Mouse (Mus musculus): ENCODE measurements at regions not wholly inside any gene's neighbourhood (a gene's known extent, or its start where the extent isn't known, plus 50 kb on each side); places are given as distances from the start of the nearest gene placed in this dataset.

DNA sequence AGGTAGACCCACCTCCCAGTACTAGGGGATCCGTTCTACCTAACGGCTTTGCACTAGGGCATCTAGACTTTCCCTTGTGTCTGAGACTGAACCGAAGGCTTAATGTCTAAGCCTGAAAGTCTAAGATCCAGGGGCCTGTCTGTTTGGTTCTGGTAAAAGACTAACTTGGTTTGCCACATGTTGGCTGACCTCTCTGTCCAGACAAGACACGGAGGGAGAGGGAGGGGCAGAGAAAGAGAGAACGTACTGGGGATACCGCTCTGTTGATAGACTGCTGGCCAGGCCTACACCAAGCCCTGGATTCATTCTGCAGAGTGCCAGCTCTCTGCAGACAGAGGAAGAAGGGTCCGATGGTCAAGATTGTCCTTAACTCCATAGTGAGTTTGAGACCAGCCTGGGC is 78.4 kb upstream of the Dio3 start:
- Histone ChIP-seq H3K4me1 (ENCODE audit: control insufficient read depth, insufficient read depth, low read length) (no peaks in the 10 kb centered on the region), H3K9me3 (replicated peaks; ENCODE audit: control insufficient read depth, low read length) (no peaks in the 10 kb centered on the region), H3K4me2 (no peak overlapping the region), H3K4me3 (ENCODE audit: low read depth, low read length) (no peak overlapping the region), H3K27me3 (ENCODE audit: control insufficient read depth, insufficient read depth, low read length) (0 out of 2 replicates have a peak, but pooled peaks cover 11% of the 10 kb centered on the region), H3K9ac (ENCODE audit: low read depth, low read length) (no peak overlapping the region), H3K27ac (ENCODE audit: low read depth, low read length) (no peak overlapping the region), H3K36me3 (ENCODE audit: control insufficient read depth, insufficient read depth, low read length) (no peaks in the 10 kb centered on the region)
- ATAC-seq (replicated peaks; ENCODE audit: insufficient number of reproducible peaks, low FRiP score, low TSS enrichment): no peak
- WGBS (ENCODE audit: insufficient replicate concordance): 79% methylated on average over 7 of the region's 7 CpGs

DNA sequence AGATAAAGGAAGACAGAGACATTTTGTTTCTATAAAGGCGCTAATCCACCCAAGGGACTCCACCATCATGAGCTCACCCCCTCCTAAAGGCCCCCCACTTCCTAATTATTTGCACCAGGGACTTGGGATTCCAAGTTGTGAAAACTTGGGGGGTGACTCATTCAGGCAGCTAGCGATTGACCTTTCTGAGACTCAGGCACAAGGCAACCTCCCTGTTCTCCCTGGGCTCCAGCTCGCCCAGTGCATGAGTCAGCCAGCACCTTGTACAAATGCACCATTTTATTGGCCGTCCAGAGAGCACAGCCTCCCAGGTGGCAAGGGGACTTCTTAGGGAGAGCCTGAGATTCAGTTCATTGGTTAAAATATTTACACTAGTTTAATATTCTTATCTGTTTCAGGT is 78.0 kb upstream of the Dio3 start:
- no peak overlapping the region for H3K4me3 ChIP-seq (ENCODE audit: low read depth, low read length)
- H3K27ac ChIP-seq (ENCODE audit: low read depth, low read length): no peak overlapping the region
- no peaks in the 10 kb centered on the region for H3K4me1 ChIP-seq (ENCODE audit: control insufficient read depth, insufficient read depth, low read length)
- no peak overlapping the region for H3K9ac ChIP-seq (ENCODE audit: low read depth, low read length)
- ATAC-seq (replicated peaks; ENCODE audit: insufficient number of reproducible peaks, low FRiP score, low TSS enrichment): no peak
- H3K36me3 ChIP-seq (ENCODE audit: control insufficient read depth, insufficient read depth, low read length): no peaks in the 10 kb centered on the region
- H3K4me2 ChIP-seq: no peak overlapping the region
- H3K9me3 ChIP-seq (replicated peaks; ENCODE audit: control insufficient read depth, low read length): no peaks in the 10 kb centered on the region
- H3K27me3 ChIP-seq (ENCODE audit: control insufficient read depth, insufficient read depth, low read length): 0 out of 2 replicates have a peak, but pooled peaks cover 11% of the 10 kb centered on the region
- 70% methylated on average over 4 of the region's 4 CpGs for WGBS (ENCODE audit: insufficient replicate concordance)

DNA sequence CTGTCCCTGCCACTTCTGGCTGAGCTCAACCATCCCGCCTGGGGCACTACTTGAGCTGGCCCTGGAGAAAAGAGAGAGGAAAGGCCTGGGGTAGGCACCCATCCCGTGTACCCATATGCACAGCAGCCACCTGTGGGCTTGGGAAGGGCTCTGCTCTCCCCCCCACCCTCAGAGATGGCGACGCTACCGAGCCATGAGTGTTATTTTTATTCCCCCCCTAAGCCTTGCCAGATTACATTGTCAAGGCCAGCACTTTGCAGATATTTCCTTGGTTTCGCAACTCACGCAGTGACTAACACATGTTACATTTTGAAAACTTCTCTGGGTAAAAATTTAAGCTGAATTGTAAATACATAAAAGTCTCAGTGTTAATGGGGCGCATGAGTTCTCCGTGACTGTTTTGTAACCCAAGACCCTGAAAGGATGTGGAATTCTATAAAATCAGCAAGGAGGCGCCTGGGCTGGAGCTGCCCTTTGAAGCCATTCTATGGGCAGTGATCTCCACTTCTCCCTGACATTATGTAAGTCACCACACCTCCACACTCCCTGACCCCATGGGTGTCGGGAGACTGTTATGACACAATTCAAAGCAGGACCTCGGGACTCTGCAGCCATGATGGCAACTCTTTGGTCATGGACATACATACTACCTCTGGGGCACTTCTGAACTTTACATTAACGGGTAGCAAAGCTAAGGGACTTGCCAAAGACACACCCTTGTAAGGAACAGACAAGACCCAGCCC is 75.4 kb upstream of the Dio3 start:
- Histone ChIP-seq H3K4me1 (ENCODE audit: control insufficient read depth, insufficient read depth, low read length) (no peaks in the 10 kb centered on the region), H3K27ac (ENCODE audit: low read depth, low read length) (no peak overlapping the region), H3K36me3 (ENCODE audit: control insufficient read depth, insufficient read depth, low read length) (no peaks in the 10 kb centered on the region), H3K4me2 (no peak overlapping the region), H3K27me3 (ENCODE audit: control insufficient read depth, insufficient read depth, low read length) (0 out of 2 replicates have a peak, but pooled peaks cover 11% of the 10 kb centered on the region), H3K9me3 (replicated peaks; ENCODE audit: control insufficient read depth, low read length) (no peaks in the 10 kb centered on the region), H3K9ac (ENCODE audit: low read depth, low read length) (no peak overlapping the region), H3K4me3 (ENCODE audit: low read depth, low read length) (no peak overlapping the region)
- 71% methylated on average over 13 of the region's 13 CpGs for WGBS (ENCODE audit: insufficient replicate concordance)
- ATAC-seq (replicated peaks; ENCODE audit: insufficient number of reproducible peaks, low FRiP score, low TSS enrichment): 0 out of 2 replicates have a peak, but pooled peaks have one; percentile 44

DNA sequence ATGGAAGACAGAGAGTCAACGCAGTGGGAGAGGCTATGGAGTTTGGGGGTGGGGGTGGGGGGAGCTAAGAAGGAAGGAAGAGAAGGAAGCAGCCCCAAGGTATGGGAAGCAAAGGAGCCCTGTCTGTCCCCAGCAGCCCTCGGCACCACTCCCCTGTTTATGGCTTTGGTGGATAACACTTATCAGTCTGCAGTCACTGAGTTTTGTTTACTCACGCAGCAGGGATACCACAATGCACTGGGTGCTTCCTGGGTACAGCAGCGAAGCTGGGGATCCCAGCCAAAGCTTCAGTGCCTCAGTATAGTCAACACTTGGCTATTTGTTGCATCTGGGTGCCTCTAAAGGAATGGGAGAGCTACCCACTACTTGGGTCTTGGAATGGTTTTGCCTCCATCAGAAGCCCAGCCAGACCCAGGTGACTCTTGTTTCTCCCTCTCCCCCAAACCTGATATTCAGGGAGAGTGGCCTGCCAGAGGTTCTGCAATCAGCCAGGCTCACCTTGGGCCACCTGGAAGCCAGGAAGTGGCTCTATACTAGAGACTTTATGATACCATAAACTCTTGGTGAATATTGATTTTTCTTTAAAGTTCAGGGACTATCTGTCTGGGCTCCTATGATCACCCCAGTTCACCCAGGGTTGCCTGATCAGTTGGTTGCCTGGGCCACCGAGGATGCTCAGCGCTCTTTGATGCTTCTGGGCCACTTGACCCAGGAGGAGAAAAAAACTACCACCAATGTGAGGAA is 74.5 kb upstream of the Dio3 start:
- no peak overlapping the region for H3K4me3 ChIP-seq (ENCODE audit: low read depth, low read length)
- ATAC-seq (replicated peaks; ENCODE audit: insufficient number of reproducible peaks, low FRiP score, low TSS enrichment): peak; percentile 87

DNA sequence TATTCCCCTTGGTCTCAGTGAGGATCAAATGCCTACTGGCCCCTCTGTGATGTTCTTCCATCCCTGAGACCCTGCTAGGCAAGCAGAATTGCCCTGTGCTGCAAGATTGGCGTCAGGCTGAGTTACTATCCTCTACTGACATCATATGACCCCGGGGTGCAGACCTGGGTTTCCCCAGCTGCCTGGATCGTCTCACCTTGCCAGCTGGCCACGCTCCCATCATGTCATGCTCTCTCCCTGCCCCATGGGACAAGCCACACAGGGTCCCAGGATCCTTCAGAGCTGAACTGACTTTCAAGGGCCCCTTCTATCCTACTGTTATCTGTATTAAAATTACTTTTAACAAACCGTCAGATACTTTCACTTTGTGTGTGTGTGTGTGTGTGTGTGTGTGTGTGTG is 72.6 kb upstream of the Dio3 start:
- no peaks in the 10 kb centered on the region for H3K36me3 ChIP-seq (ENCODE audit: control insufficient read depth, insufficient read depth, low read length)
- no peak overlapping the region for H3K4me3 ChIP-seq (ENCODE audit: low read depth, low read length)
- 49% methylated on average over 5 of the region's 5 CpGs for WGBS (ENCODE audit: insufficient replicate concordance)
- H3K9me3 ChIP-seq (replicated peaks; ENCODE audit: control insufficient read depth, low read length): no peaks in the 10 kb centered on the region
- ATAC-seq (replicated peaks; ENCODE audit: insufficient number of reproducible peaks, low FRiP score, low TSS enrichment): no peak
- peaks cover 10% of the 10 kb centered on the region; the same call in 1 of the 2 replicates for H3K27me3 ChIP-seq (ENCODE audit: control insufficient read depth, insufficient read depth, low read length)
- H3K4me2 ChIP-seq: no peak overlapping the region
- H3K4me1 ChIP-seq (ENCODE audit: control insufficient read depth, insufficient read depth, low read length): no peaks in the 10 kb centered on the region
- H3K9ac ChIP-seq (ENCODE audit: low read depth, low read length): no peak overlapping the region
- no peak overlapping the region for H3K27ac ChIP-seq (ENCODE audit: low read depth, low read length)

More for the DNA sequence above, 74.5 kb upstream of the Dio3 start:
- H3K36me3 ChIP-seq (ENCODE audit: control insufficient read depth, insufficient read depth, low read length): no peaks in the 10 kb centered on the region
- no peak overlapping the region; the same call in 1 of the 2 replicates for H3K27ac ChIP-seq (ENCODE audit: low read depth, low read length)
- H3K4me1 ChIP-seq (ENCODE audit: control insufficient read depth, insufficient read depth, low read length): no peaks in the 10 kb centered on the region
- WGBS (ENCODE audit: insufficient replicate concordance): 37% methylated on average over 6 of the region's 6 CpGs
- H3K27me3 ChIP-seq (ENCODE audit: control insufficient read depth, insufficient read depth, low read length): peaks cover 12% of the 10 kb centered on the region; the same call in 1 of the 2 replicates
- H3K4me2 ChIP-seq: no peak overlapping the region
- H3K9me3 ChIP-seq (replicated peaks; ENCODE audit: control insufficient read depth, low read length): no peaks in the 10 kb centered on the region
- no peak overlapping the region for H3K9ac ChIP-seq (ENCODE audit: low read depth, low read length)

DNA sequence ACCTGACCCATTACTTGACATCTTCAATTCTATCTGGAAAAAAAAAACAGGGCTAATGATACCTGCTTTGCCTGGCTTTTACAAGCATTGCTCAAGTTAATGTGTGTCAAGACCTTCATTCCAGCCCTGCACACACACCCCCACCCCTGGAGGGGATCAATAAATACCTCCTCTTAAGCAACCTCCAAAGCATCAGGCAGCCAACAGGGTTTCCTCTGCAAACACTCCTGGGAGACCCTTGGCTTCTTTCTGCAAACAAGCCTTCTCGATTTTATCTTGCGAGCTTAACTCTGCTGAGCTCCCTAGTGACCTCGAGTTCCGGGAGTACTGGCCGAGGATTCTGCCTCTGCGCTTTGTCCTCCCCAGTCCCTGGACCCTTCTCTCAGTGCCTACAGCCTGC is 72.1 kb upstream of the Dio3 start:
- no peak for ATAC-seq (replicated peaks; ENCODE audit: insufficient number of reproducible peaks, low FRiP score, low TSS enrichment)
- Histone ChIP-seq H3K9ac (ENCODE audit: low read depth, low read length) (no peak overlapping the region), H3K4me3 (ENCODE audit: low read depth, low read length) (no peak overlapping the region), H3K27ac (ENCODE audit: low read depth, low read length) (no peak overlapping the region), H3K27me3 (ENCODE audit: control insufficient read depth, insufficient read depth, low read length) (peaks cover 9% of the 10 kb centered on the region; the same call in 1 of the 2 replicates), H3K4me1 (ENCODE audit: control insufficient read depth, insufficient read depth, low read length) (no peaks in the 10 kb centered on the region), H3K9me3 (replicated peaks; ENCODE audit: control insufficient read depth, low read length) (no peaks in the 10 kb centered on the region), H3K4me2 (no peak overlapping the region), H3K36me3 (ENCODE audit: control insufficient read depth, insufficient read depth, low read length) (no peaks in the 10 kb centered on the region)
- 14% methylated on average over 6 of the region's 6 CpGs for WGBS (ENCODE audit: insufficient replicate concordance)

DNA sequence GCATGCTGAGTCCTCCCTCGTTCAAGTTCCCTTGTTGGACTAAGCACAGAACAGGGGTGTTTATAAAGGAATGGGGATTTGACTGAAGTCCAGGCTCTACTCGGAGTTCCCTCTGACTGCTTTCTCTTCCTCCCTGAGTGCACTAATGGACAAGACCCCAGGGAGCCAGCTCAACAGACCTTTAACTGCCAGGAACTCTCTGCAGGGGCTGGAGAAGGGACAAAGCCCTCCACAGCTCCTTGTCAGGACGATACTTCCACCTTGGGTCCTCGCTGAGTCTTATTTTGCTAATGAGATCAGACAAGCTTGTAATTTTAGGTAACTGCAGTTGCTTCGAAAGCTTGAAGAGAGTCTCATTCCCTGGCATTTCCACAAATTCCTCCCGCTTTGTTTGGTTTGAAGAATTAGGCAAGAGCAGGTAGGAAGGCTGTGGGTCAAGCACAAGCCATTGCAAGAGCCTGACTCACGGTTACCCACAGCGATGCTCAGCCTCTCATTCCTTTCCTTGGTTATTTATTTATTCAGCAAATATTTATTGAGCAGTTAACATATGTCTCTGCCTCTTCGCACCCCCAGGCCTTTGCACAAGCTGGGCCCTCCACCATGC is 71.5 kb upstream of the Dio3 start:
- WGBS (ENCODE audit: insufficient replicate concordance): 52% methylated on average over 9 of the region's 9 CpGs
- Histone ChIP-seq H3K27ac (ENCODE audit: low read depth, low read length) (no peak overlapping the region), H3K4me1 (ENCODE audit: control insufficient read depth, insufficient read depth, low read length) (no peaks in the 10 kb centered on the region), H3K4me3 (ENCODE audit: low read depth, low read length) (no peak overlapping the region), H3K9ac (ENCODE audit: low read depth, low read length) (no peak overlapping the region), H3K27me3 (ENCODE audit: control insufficient read depth, insufficient read depth, low read length) (peaks cover 9% of the 10 kb centered on the region; the same call in 1 of the 2 replicates), H3K9me3 (replicated peaks; ENCODE audit: control insufficient read depth, low read length) (no peaks in the 10 kb centered on the region), H3K4me2 (no peak overlapping the region), H3K36me3 (ENCODE audit: control insufficient read depth, insufficient read depth, low read length) (no peaks in the 10 kb centered on the region)
- ATAC-seq (replicated peaks; ENCODE audit: insufficient number of reproducible peaks, low FRiP score, low TSS enrichment): no peak

DNA sequence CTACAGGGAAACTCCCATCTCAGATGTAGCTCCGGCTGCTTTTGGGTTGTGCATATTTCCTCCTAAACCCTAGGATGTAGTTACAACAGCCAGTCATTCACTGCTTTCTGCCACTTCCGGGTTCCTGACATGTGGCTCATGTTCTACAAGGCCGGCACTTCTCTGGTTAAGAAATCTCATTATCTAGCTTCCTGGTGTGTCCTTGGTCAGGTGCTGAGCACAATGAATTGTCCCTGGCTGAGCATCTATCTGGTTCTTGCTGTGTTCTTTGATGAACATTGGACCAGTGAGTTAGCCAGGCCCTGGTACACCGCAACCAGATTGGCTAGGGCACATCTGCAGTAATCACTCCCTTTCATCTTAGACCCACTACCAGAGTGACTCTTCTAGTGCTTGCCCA is 66.2 kb upstream of the Dio3 start:
- ATAC-seq (replicated peaks; ENCODE audit: insufficient number of reproducible peaks, low FRiP score, low TSS enrichment): no peak
- Histone ChIP-seq H3K36me3 (ENCODE audit: control insufficient read depth, insufficient read depth, low read length) (no peaks in the 10 kb centered on the region), H3K27me3 (ENCODE audit: control insufficient read depth, insufficient read depth, low read length) (peaks cover 5% of the 10 kb centered on the region; the same call in 1 of the 2 replicates), H3K9me3 (replicated peaks; ENCODE audit: control insufficient read depth, low read length) (no peaks in the 10 kb centered on the region), H3K4me3 (ENCODE audit: low read depth, low read length) (no peak overlapping the region), H3K27ac (ENCODE audit: low read depth, low read length) (no peak overlapping the region), H3K4me2 (no peak overlapping the region), H3K9ac (ENCODE audit: low read depth, low read length) (no peak overlapping the region), H3K4me1 (ENCODE audit: control insufficient read depth, insufficient read depth, low read length) (no peaks in the 10 kb centered on the region)
- 76% methylated on average over 4 of the region's 4 CpGs for WGBS (ENCODE audit: insufficient replicate concordance)
